In the genomic region with DNA sequence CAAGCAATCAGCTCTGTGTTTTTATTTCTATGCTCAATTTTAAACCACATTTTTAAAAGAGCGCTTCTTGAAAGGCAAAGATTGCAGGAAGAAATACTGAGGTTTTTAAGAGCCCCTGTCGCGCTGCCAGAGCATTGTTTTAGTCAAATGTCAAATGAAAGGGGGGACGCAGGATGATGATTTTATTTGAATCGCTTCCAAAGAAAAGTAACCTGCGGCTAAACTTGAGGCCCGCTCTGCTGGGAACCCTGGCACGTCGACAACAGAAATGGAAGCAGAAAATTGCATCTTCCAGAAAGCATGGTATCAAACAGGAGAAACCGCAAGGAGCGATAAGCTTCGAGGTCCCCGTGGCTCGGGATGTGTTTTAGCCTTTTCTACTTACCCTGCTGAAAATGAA, we compare ENCODE assay signal across 12 mouse cellular contexts. TPM values are rescaled to one million over a fixed set of nuclear protein-coding genes. Genes with fewer than 3 reads are reported as not detected.
DNase-seq lines count a peak whose midpoint lies in the region; ATAC-seq lines count a peak whose summit lies in the region.
"Had no signal": no experiment of that assay in that cellular context is flagged by ENCODE, and none has a peak within 500 bp of the region (broad histone marks: within the 10 kb centered on the region; RNA-seq: fewer than 3 reads in every experiment).

No protein-coding gene starts in this region.

- peaks cover 43% of the 10 kb centered on the region for H3K4me1 ChIP-seq in heart, embryonic 13.5 days
- H3K4me1 ChIP-seq in heart, embryonic 10.5 days: peaks cover 28% of the 10 kb centered on the region
- peaks cover 58% of the 10 kb centered on the region for H3K4me1 ChIP-seq in embryonic facial prominence, embryonic 10.5 days
- peaks cover 67% of the 10 kb centered on the region for H3K4me1 ChIP-seq in limb, embryonic 13.5 days

- no peak for DNase-seq in heart, embryonic 10.5 days (ENCODE audit: low spot score)
- DNase-seq in kidney, postnatal 10 days: peak; percentile 36
- DNase-seq in kidney, adult 8-10 months: no peak
- DNase-seq in embryonic facial prominence, embryonic 10.5 days (ENCODE audit: low spot score): no peak
- no peak for DNase-seq in ovary, postnatal 10 days (ENCODE audit: low spot score)
- DNase-seq: cerebellum, adult 9-10 months; heart, adult 18-20 months; right cerebral cortex, postnatal 25 days; thymus, postnatal 14 days had no signal

- H3K27ac ChIP-seq in heart, embryonic 13.5 days (replicated peaks): peak overlapping the region; percentile 48
- H3K27ac ChIP-seq in heart, embryonic 10.5 days: no peak overlapping the region
- H3K27ac ChIP-seq in embryonic facial prominence, embryonic 10.5 days (replicated peaks): peak overlapping the region; percentile 40
- peak overlapping the region; percentile 45; the same call in 1 of the 2 replicates for H3K27ac ChIP-seq in limb, embryonic 13.5 days

- H3K9me3 ChIP-seq in heart, embryonic 13.5 days: no peaks in the 10 kb centered on the region
- no peaks in the 10 kb centered on the region for H3K9me3 ChIP-seq in heart, embryonic 10.5 days
- H3K9me3 ChIP-seq in embryonic facial prominence, embryonic 10.5 days: no peaks in the 10 kb centered on the region
- no peaks in the 10 kb centered on the region for H3K9me3 ChIP-seq in limb, embryonic 13.5 days

- 61% methylated on average over 14 of the region's 14 CpGs for WGBS in heart, embryonic 13.5 days
- WGBS in heart, embryonic 10.5 days: 88% methylated on average over 14 of the region's 14 CpGs
- 84% methylated on average over 14 of the region's 14 CpGs for WGBS in embryonic facial prominence, embryonic 10.5 days
- 41% methylated on average over 14 of the region's 14 CpGs for WGBS in limb, embryonic 13.5 days

- 0 out of 2 replicates have a peak, but pooled peaks cover 4% of the 10 kb centered on the region for H3K36me3 ChIP-seq in heart, embryonic 13.5 days
- peaks cover 1% of the 10 kb centered on the region; the same call in 1 of the 2 replicates for H3K36me3 ChIP-seq in heart, embryonic 10.5 days
- H3K36me3 ChIP-seq in embryonic facial prominence, embryonic 10.5 days (replicated peaks): peaks cover 6% of the 10 kb centered on the region
- H3K36me3 ChIP-seq in limb, embryonic 13.5 days: peaks cover 1% of the 10 kb centered on the region; the same call in 1 of the 2 replicates

- H3K4me3 ChIP-seq in heart, embryonic 13.5 days: no peak overlapping the region
- no peak overlapping the region for H3K4me3 ChIP-seq in heart, embryonic 10.5 days
- H3K4me3 ChIP-seq in embryonic facial prominence, embryonic 10.5 days: no peak overlapping the region
- no peak overlapping the region for H3K4me3 ChIP-seq in limb, embryonic 13.5 days

- H3K9ac ChIP-seq in heart, embryonic 13.5 days: no peak overlapping the region
- H3K9ac ChIP-seq in limb, embryonic 13.5 days: 0 out of 2 replicates have a peak overlapping the region, but pooled peaks have one; percentile 13

- no peak for ATAC-seq in heart, embryonic 13.5 days (ENCODE audit: extremely low read depth, insufficient number of reproducible peaks, low FRiP score, low TSS enrichment)
- ATAC-seq in limb, embryonic 13.5 days (ENCODE audit: low FRiP score, low read depth): no peak

- no peaks in the 10 kb centered on the region for H3K27me3 ChIP-seq in heart, embryonic 13.5 days (replicated peaks)
- H3K27me3 ChIP-seq in heart, embryonic 10.5 days (ENCODE audit: insufficient read depth, poor library complexity, severe bottlenecking): no peaks in the 10 kb centered on the region
- H3K27me3 ChIP-seq in embryonic facial prominence, embryonic 10.5 days (replicated peaks; ENCODE audit: low read depth, poor library complexity, severe bottlenecking): no peaks in the 10 kb centered on the region
- H3K27me3 ChIP-seq in limb, embryonic 13.5 days: no peaks in the 10 kb centered on the region

- H3K4me2 ChIP-seq in heart, embryonic 13.5 days: peak overlapping the region; percentile 21
- peak overlapping the region; percentile 16; the same call in 1 of the 2 replicates for H3K4me2 ChIP-seq in limb, embryonic 13.5 days (replicated peaks)
- H3K4me2 ChIP-seq: liver, embryonic 11.5 days had no signal

RNA-seq across cellular contexts. Expression of a gene that starts 57.8 kb away (rescaled TPM):
- 23.2 and 23.6 TPM in 2 replicates for polyA plus RNA-seq in heart, embryonic 13.5 days (2015; fragmentation: Nextera tagmentation; extraction: Ambion mirVana)
- polyA plus RNA-seq in heart, embryonic 10.5 days (2016; fragmentation: Nextera tagmentation; extraction: Ambion mirVana): 27.9 and 34.5 TPM in 2 replicates
- polyA plus RNA-seq in embryonic facial prominence, embryonic 10.5 days (2016; fragmentation: Nextera tagmentation; extraction: Ambion mirVana): 41.1 and 42.0 TPM in 2 replicates
- 55.4 and 57.6 TPM in 2 replicates for polyA plus RNA-seq in limb, embryonic 13.5 days (2015; fragmentation: Nextera tagmentation; extraction: Ambion mirVana)
